Mouse (Mus musculus) embryo, embryonic 10 days (tissue): ENCODE data around the gene Scn5a.

Experiments
- DNase-seq: peaks from one replicate; pipeline ENCODE4 v3.0.0-alpha.2; 2015; ENCODE audit warnings: low spot score

The Scn5a gene

DNA sequence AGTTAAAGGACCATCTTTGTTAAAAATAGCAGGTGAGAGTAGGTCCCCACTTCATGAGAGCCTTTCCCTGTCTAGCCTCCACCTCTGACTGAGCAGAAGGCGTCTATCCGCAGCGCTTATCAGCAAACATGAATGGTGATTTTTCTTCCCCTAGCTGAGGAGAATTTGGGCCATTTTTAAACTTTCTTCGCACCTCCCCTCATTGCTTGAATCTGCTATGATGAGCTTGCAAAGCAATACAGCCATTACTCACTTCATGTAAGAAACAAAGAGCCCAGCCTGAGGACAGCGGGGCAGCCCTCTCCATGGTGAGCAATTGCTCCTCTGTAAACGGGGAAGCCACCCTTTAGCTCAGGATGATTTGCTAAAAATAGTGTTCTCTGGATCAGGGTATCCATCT is 14.0 kb downstream of the Scn5a start:
- DNase-seq: no peak

DNA sequence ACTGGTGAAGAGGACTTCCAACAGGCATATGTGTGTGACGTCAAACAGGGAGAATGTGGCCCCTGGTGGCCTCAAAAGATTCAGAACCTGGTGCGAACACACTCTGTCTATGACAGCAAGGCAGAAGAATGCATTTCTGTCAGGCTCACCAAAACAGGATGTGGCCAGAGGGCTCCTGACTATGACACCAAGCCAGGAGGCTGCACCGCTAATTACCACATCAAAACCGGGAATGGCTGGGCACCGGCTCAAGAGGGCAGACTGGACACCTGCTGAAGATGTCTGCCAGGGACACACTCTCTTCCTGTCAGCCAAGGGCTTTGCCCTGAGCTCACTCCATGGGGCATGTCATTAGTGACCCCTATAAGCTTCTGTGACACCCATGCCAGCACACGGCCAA is 15.2 kb downstream of the Scn5a start:
- no peak for DNase-seq

DNA sequence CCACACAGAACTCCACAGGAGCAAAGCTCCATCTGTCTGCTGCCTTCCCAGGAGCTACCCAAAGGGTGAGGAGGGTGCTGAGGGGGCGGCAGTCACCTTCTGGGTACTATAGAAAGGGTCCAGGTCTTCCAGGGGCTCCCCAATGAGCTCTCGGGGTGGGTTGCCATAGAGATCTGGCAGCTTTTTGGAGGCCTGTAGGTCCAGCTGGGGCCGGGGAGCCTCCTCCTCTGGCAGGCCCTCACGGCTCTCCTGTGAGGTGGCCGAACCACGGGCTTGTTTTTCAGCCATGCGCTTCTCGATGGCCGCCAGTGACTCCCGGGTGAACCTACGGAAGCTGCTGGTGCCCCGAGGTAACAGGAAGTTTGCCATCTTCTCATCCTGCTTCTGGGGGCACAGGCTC is 16.6 kb downstream of the Scn5a start:
- no peak for DNase-seq

DNA sequence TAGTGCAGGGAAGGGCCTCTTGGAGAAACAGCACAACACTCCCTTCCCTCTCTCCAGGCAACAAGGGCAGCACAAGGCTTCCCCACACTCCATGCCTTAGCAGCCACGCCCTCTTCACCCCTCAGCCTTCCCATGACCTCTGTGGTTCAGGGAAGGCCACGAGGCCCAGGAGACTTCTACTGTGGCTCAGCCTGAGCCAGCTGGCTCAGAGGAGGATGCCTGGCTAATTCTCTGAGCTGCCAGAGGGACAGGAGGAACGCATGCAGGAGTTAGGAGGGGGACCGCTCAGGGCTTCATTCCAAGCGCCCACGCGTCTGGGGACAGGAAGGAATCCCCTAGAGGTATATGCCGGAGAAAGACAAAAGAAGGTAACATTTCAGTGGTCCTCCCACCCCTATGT is 17.1 kb downstream of the Scn5a start:
- DNase-seq: peak; percentile 53

DNA sequence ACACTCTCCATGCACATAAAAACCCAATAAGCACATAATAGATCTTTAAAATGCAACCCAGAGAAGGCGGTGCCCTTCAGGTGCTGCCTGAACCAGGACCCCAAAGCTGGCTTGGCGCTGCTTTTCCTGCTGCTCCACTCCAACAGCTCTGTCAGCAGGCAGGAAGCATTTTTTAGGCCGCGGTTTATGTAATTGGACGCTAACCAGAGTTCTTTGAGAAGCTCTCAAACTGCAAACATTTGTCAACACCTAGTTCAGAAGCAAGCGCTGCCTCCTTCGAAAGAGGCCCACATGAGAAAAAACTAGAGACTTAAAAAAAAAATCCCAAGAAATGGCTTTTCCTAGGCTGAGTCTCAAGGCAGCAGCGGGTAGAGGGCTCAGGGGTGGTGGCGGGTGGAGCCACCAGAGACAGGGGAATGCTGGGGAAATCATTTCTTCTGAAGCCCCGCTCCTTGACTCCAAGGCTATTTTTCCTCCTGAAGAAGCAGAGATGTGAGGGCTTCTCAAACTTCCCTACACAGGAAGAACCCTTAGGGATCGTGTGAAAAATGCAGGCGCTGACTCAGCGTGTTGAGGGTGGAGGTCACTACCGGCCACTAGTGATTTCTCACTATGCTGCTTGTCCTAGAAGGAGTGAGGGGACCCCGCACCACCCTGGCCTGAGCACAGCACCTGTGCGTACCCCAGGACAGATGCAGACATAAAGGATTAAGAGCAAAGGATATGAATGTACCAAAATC is 19.1 kb downstream of the Scn5a start:
- no peak for DNase-seq

DNA sequence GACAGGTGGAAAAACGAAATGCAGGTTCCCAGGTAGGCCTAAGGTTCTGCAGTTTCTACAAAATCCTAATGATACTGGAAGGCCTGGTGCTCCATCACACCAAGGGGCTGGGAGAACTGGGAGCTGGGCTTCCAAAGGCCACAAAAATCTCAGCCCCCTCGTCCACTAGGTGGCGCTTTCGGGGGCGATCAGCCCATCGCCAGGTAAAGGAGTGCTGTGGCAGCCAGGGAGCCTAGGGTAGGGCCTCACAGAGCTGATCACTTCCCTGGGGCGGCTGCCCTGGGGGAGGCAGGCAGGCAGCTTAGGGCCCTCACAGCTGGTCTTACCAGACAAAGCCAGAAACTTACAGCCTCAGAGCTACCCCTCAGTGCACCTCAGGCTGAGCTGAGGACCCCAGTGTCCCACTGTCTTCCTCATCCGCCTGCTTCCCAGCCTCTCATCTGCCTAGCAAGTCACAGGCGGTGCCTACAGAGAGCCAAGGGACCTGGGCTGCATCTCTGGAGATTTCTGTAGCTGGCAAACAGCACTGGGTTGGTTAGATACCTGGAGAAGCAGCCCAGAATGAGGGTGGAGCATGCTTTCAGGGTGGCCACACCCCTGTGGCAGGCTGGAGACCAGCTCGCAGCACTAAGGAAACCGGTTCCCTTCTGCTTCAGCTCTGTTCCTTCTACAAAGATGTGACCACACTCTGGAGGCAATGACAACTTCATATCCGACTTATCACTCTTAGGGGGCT is 20.5 kb downstream of the Scn5a start:
- DNase-seq: peak; percentile 68

DNA sequence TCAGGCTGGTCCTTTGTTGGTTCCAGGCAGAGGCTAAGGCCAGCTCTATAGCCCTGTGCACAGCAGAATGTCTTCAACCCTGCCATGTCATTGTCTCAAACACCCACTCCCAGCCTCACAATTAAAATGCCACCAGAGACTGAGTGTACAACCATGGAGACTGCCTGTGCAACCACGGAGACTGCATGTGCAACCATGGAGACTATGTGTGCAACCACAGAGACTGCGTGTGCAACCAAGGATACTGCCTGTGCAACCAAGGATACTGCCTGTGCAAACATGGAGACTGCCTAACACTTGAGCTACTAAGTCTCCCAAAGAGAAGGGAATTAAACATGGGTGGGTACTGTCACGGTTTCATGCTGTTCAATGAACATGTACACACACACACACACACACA is 22.8 kb downstream of the Scn5a start:
- no peak for DNase-seq

DNA sequence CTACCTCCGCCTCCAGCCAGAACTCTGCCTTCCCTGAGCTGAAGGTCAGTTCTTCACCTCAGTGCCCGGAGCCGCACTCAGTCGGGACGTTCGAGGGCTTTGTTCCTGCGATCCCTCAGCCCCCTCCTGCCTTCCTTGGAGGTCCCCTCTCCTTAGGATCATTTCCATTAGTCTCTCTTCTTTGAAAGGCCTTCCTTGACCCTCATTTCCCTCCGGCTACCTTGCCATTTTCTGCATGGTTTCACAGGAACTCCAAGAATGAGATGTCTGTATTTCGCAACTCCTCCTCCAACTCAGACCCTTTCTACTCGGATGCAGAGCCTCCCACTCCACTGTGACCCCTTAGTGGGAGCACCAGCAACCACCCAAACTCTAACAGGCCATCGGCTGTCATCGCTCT is 31.3 kb downstream of the Scn5a start:
- DNase-seq: peak; percentile 39

DNA sequence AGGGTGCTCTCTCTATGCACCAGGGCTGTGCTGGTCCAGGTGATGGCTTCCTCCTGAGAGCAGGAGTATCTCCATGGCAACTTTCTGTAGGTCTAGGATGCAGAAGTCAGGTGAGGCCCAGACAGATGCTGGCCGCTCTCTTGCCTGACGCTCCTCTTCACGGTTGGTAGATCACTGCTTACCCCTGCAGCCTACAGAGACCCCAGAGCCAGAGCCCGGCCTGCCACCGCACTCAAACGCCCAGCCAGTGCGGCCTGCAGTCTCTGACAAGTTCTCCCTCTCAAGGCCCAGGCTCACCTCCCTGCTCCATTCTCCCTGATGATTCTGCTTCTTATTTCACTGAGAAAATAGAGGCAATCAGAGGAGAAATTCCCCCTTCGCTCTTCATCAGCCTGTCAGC is 31.7 kb downstream of the Scn5a start:
- DNase-seq: no peak

DNA sequence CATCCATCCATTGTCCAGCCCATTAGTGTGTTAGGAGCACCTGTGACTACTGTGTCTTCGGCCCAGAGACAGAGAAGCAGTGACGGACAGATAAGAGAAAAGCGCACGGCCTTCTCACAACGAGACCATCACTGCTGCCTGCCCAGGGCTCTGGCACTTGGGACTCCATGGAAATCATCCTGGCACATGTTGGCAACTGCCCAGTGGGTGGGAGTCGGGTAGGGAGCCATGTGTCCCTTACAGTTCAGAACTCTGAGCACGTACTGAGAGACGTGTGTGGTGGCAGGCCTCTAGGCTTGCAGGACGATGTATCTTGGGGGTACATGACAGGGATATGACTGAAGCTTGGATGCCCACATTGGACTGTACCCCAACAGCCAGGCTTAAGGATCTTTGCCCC is 38.1 kb downstream of the Scn5a start:
- DNase-seq: no peak

DNA sequence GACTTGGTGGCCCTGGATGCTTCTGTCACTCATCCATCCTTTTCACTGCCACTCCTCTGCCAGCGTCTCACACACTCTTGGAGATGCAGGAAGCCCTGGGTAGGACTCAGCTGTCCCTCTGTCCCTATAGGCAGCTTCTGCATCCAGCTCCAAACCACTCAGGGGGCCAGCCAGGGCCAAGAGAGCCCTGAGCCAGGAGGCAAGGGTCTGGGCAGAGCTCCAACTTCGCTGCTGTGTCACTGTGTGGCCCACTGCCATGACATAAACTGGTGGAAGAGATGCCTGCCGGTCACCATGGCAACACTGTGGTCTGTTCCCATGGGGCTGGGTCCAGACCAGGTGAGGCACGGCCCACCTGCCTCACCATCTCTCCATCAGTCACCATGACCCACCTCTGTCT is 41.0 kb downstream of the Scn5a start:
- no peak for DNase-seq

DNA sequence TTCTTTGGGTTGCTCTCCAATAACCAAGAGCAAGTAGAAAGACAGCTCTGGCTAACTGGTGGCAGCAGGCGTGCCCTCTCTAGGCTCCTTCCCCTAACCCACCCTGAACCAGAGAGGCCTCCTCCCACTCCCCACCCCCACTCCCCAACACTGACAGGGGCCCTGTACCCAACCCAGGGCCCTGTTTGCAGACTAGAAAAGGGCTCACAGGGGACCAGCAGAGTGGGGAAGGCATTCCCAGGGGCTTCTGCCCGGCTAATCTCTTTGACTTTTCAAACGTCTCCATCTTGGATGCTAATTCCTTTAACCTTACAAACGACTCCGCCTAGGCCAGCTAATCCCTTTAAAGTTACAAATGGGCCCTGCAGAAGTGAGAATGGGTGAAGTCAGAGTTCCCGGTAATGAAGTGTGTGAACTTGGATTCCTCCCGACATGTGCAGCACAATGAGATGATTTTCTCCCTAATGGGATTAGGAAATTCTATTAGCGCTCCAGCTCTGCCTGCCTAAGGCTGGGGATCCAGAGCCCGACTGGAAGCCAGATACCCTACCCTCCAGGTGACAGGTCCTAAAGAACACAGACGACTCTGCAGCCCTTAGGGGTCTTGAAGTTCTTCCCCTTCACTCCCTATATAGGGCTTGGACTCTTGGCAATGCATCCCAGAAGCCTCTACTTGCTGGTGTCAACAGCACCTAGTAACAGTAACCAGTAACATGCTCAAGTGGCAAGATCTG is 47.0 kb downstream of the Scn5a start:
- DNase-seq: peak; percentile 19

DNA sequence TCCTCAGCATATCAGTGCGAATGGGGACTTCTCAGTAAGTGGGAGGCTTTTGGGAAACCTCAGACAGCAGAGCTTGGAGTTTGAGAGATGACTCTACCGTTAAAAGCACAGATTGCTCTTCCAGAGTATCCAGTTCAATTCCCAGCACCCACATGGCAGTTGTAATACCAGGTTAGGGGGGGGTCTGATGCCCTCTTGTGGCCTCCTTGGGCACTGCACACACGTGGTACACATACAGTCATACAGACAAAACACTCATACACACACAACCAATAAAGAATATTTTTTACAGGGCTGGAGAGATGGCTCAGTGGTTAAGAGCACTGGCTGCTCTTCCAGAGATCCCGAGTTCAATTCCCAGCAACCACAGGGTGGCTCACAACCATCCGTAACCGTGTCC is 54.3 kb downstream of the Scn5a start:
- no peak for DNase-seq

DNA sequence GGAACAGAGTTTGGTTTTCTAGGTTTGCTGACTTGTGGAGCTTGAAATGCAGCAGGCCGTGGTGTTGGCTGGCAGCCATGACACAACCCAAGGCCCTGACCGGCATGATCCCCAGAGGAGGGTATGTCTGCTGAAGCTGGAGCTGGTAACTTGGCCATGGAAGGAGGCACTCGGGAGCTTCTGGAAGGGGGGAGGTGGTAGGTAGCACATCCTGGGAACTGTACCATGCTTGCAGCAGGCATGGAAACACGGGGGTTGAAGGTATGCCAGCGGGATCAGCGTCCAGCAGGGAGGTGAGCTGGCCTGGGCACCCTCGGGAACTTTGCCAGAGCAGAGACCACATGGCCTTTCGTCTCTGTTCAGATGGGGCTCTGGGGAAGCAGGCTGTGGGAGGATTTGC is 55.5 kb downstream of the Scn5a start:
- DNase-seq: no peak

DNA sequence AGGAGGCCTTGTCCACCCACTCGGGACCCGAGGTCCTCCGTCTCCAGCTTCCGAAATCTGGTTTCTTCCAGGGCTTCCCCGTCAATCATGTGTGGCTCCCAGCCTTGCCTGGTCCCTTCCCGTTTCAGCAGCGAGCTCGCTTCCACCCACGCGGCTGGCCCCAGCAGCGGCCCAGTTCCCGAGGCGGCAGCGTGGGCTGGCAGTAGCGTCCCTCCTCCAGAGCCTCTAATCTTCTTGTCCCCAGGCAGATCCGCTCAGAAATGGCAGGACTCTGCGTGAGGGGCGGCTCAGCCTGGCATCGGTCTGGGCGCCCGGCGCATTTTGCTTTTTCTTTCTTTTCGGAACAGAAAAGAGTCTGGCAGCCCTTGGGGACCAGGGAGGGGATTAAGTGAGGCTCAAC is 59.7 kb downstream of the Scn5a start:
- DNase-seq: no peak

DNA sequence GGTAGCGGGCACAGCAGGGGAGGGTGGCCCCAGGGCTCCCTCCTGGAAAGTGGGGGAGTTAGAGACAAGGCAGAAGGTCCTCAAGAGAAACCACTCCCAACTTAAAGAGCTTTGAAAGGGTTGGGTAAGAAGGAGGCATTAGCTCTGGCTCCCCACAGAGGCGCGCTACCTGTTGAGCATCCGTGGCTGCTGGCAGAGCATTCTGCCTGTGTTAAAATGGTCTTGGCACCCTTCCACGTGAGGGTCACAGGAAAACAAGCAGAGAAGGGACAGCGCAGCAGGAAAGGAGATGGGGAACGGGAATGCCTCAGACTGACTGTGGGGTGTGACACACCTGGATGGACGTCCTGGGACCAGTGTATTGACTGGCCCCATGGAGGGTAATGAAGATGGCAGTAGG is 60.6 kb downstream of the Scn5a start:
- DNase-seq: no peak

DNA sequence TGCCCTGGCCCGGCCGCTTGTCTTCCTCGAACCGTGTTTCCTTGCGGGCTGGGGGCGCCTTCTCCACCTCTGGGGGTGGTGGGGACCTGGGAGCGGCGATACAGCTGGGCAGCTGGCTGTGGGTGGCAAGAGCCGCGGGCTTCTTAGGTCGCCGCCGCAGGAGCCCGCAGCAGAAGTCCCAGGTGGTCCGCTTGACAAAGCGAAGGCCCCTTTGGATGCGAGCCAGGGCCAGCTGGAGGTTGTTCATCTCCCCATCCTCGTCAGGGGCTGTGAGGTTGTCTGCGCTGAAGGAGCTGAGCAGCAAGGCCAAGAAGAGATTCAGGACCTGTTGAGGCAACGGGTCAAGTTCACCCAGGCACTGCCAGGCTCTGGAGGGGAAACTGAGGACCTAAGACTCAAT is 61.3 kb downstream of the Scn5a start:
- DNase-seq: no peak

DNA sequence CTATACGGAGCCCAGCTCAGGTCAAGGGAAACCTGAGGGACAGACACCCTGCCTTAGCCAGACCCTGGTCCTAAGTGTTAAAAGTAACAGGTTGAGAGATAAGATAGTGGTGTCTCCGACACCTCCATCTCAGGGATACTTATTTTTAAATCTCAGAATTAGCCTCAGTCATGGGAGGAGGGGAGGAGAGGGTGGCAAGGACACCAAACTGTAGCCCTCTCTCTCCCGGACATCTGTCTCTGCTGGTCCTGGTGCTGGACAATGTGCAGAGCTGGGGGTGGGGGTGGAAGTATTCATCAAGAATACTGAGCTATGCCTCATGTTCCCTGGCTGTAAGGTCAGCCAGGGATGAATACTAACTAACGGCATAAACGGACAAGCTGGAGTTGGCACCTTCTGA is 62.0 kb downstream of the Scn5a start:
- no peak for DNase-seq

DNA sequence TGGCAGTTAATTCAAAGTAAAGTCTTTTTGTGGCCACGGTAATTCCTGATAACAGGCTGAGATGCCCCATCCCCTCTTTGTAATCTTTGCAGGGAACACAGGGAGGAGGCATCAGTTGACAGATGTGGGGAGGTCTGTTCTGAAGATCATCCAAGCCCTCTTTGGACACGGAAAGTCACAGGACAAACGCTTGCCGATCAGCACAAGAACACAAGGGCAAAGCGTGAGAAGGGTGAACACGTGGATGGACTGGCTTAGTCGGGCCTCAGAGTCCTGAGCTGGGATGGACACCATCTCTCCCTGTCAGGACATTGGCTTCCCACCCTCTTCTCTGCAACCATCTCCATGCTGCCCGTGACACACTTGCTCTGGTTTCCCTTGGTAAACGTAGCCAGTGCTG is 63.4 kb downstream of the Scn5a start:
- DNase-seq: no peak

DNA sequence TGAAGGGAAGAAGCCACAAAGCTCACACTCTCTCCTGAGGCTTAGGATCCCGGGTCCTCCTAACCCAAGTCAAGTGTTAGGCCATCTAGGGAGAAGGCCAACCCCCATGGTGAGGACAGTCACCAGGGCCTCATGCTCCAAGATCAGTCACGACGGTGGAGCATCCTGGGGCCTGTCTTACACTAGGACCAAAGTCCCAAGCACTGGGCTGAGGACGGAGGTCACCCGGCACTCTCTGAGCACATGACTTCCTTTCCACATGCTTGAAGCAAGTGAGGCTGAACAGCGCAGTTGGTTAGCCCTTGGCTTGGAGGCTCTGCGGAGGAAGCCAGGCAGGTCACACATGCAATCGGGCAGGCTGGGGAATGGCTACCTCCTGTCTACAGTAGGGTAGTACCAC is 63.8 kb downstream of the Scn5a start:
- no peak for DNase-seq

DNA sequence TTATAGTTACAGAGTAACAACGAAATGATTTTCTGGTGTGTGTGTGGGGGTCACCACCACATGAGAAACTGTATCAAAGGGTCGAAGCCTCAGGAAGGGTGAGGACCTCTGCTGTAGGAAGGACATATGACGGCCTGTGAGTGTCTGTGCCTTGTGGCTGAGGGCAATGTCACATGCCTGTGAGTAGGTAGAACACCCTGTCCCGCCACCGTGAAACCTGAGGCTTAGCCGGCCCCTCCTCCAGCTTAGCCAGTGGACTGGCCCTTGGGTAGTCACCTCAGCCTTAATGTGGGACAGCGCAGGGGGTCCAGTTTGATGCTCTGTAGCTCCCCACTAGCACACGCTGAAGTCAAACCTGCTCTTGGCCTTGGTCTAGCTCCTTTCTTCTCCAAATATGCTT is 65.0 kb downstream of the Scn5a start:
- DNase-seq: no peak

DNA sequence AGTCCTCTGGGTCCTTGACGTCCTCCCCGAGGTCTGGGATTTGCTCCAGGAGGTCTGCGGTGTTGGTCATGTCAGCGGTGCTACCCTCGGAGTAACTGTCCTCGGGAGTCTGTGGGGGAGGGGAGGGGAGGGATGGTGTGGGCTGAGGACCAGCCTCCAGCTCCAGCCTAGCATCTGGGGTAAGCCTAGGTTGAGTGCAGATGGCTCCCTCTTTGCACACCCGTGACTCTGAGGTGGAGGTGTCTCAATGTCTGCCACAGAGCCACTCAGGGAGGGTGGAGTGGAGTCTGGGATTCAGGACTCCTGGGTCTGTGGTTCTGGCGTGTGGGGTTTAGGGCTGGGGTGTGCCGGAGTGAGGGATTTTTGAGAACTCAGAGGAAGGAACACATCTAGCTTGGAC is 65.8 kb downstream of the Scn5a start:
- DNase-seq: no peak

DNA sequence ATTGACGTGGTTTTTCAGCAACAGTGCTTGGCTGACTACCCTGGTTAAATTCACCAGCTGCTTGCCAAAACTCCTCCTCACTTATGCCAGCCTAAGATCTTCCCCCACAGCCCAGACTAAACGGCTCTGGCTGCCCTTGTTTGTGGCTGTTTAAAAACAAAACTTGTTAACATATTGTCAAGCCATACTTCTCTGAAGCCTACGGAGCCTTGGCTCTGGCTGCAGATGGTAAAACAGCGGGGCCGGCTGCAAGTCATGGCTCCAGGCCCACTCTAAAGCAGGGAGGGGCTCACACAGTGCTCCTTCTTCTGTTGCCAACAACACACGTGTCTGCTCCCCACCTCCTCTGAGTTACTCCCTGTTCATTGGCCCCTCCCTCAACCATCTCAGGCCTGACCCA is 67.9 kb downstream of the Scn5a start:
- no peak for DNase-seq
